In genomic region chr13:64128858-64129615, GRCm38 (mm10) we compare ENCODE assay signal across 8 mouse cellular contexts. TPM values are rescaled to one million over a fixed set of nuclear protein-coding genes. Genes with fewer than 3 reads are reported as not detected.
DNase-seq lines count a peak whose midpoint lies in the region; ATAC-seq and TF ChIP-seq lines count a peak whose summit lies in the region.

Gene Slc35d2, minus strand, starts transcription at chr13:64129368.

- H3K36me3 ChIP-seq in intestine, embryonic 15.5 days, result 0 out of 2 replicates have a peak, but pooled peaks cover 6% of the 10 kb centered on the region
- H3K36me3 ChIP-seq in liver, postnatal 0 days (replicated peaks; ENCODE audit: insufficient read depth, low read length), result peaks cover 15% of the 10 kb centered on the region
- H3K36me3 ChIP-seq in neural tube, embryonic 11.5 days (ENCODE audit: control insufficient read depth, insufficient read depth, low read length), result no peaks in the 10 kb centered on the region

- H3K27ac ChIP-seq in intestine, embryonic 15.5 days, result peak within 1 kb of the TSS; percentile 28; the same call in 1 of the 2 replicates
- peak within 1 kb of the TSS; percentile 86 for H3K27ac ChIP-seq in liver, postnatal 0 days (ENCODE audit: low read depth)
- no peak within 1 kb of the TSS for H3K27ac ChIP-seq in neural tube, embryonic 11.5 days (ENCODE audit: low read depth, low read length)

- H3K4me1 ChIP-seq in intestine, embryonic 15.5 days (replicated peaks), result 0 out of 2 replicates have a peak, but pooled peaks cover 6% of the 10 kb centered on the region
- peaks cover 7% of the 10 kb centered on the region for H3K4me1 ChIP-seq in liver, postnatal 0 days (ENCODE audit: insufficient read depth)
- no peaks in the 10 kb centered on the region for H3K4me1 ChIP-seq in neural tube, embryonic 11.5 days (ENCODE audit: control insufficient read depth, insufficient read depth, low read length)

- ATAC-seq in common myeloid progenitor, adult 5-6 weeks (replicated peaks; ENCODE audit: low read depth, poor library complexity, severe bottlenecking), result peak; percentile 76
- peak; percentile 88 for ATAC-seq in granulocyte monocyte progenitor cell, adult 5-6 weeks (replicated peaks; ENCODE audit: poor library complexity, severe bottlenecking)
- ATAC-seq in intestine, embryonic 15.5 days, result peak; percentile 96
- peak; percentile 87 for ATAC-seq in liver, postnatal 0 days
- ATAC-seq in neural tube, embryonic 11.5 days (ENCODE audit: insufficient read depth, low FRiP score, low TSS enrichment), result peak; percentile 69

- peak within 1 kb of the TSS; percentile 74 for H3K9ac ChIP-seq in intestine, embryonic 15.5 days
- peak within 1 kb of the TSS; percentile 74 for H3K9ac ChIP-seq in liver, postnatal 0 days (replicated peaks)
- H3K9ac ChIP-seq in neural tube, embryonic 11.5 days (ENCODE audit: low read length), result peak within 1 kb of the TSS; percentile 57

- 7% methylated on average over 44 of the region's 44 CpGs for WGBS in intestine, embryonic 15.5 days
- 6% methylated on average over 44 of the region's 44 CpGs for WGBS in liver, postnatal 0 days (ENCODE audit: insufficient replicate concordance)
- 10% methylated on average over 44 of the region's 44 CpGs for WGBS in neural tube, embryonic 11.5 days

- peak; percentile 9 to 49 for DNase-seq in layer of hippocampus, postnatal 10 days (ENCODE audit: low spot score in 2 of 2)
- DNase-seq in layer of hippocampus, adult 9-10 months (ENCODE audit: low spot score), result no peak
- DNase-seq in liver, postnatal 0 days, result peak; percentile 75
- DNase-seq in neural tube, embryonic 11.5 days (ENCODE audit: low spot score), result peak; percentile 50
- DNase-seq in thymus, postnatal 0 days (ENCODE audit: low spot score), result peak; percentile 30

- TF ChIP-seq EP300 in liver, postnatal 0 days (IDR thresholded peaks at IDR 0.05; ENCODE audit: low read depth), result no peak

- peak within 1 kb of the TSS; percentile 66 for H3K4me3 ChIP-seq in intestine, embryonic 15.5 days (replicated peaks)
- H3K4me3 ChIP-seq in liver, postnatal 0 days (ENCODE audit: low read depth, low read length), result peak within 1 kb of the TSS; percentile 71
- H3K4me3 ChIP-seq in neural tube, embryonic 11.5 days (ENCODE audit: low read depth, low read length), result peak within 1 kb of the TSS; percentile 55

- TF ChIP-seq CTCF in liver, postnatal 0 days (IDR thresholded peaks at IDR 0.05; ENCODE audit: low read depth), result 0 out of 2 replicates have a peak, but pooled peaks have one; percentile 11

- peak within 1 kb of the TSS; percentile 87 for H3K4me2 ChIP-seq in intestine, embryonic 15.5 days (replicated peaks)
- peak within 1 kb of the TSS; percentile 75 for H3K4me2 ChIP-seq in liver, postnatal 0 days (ENCODE audit: low read depth, low read length)
- H3K4me2 ChIP-seq in neural tube, embryonic 11.5 days (ENCODE audit: low read depth), result peak within 1 kb of the TSS; percentile 70

- H3K9me3 ChIP-seq in intestine, embryonic 15.5 days, result no peaks in the 10 kb centered on the region
- no peaks in the 10 kb centered on the region for H3K9me3 ChIP-seq in liver, postnatal 0 days (ENCODE audit: low read length)
- no peaks in the 10 kb centered on the region for H3K9me3 ChIP-seq in neural tube, embryonic 11.5 days (ENCODE audit: control insufficient read depth, low read length)

- no peaks in the 10 kb centered on the region for H3K27me3 ChIP-seq in intestine, embryonic 15.5 days (replicated peaks)
- H3K27me3 ChIP-seq in liver, postnatal 0 days (ENCODE audit: insufficient read depth, low read length), result no peaks in the 10 kb centered on the region
- no peaks in the 10 kb centered on the region for H3K27me3 ChIP-seq in neural tube, embryonic 11.5 days (ENCODE audit: control insufficient read depth, insufficient read depth, low read length)

RNA-seq across cellular contexts. Expression of gene Slc35d2, which starts in this region (rescaled TPM):
- total RNA-seq in layer of hippocampus, postnatal 10 days (2021), result 1 to 10 TPM in 1 of 2 experiments, under 1 TPM in 1; 0.62 to 1.6 TPM
- total RNA-seq in common myeloid progenitor, adult 5-6 weeks (2017), result 4.6 and 6.5 TPM in 2 replicates
- total RNA-seq in granulocyte monocyte progenitor cell, adult 5-6 weeks (2014; fragmentation: Nextera tagmentation), result 1.6 TPM in 1 of 2 replicates, not detected in the other
- total RNA-seq in granulocyte monocyte progenitor cell, adult 5-6 weeks (2017), result 5.8 and 6.7 TPM in 2 replicates
- 4.6 and 6.7 TPM in 2 replicates for polyA plus RNA-seq in intestine, embryonic 15.5 days (2015; fragmentation: Nextera tagmentation; extraction: Ambion mirVana)
- polyA plus RNA-seq in liver, postnatal 0 days (2015; fragmentation: Nextera tagmentation; extraction: Ambion mirVana), result 11.8 TPM in 2 replicates
- 3.8 and 7.4 TPM in 2 replicates for polyA plus RNA-seq in neural tube, embryonic 11.5 days (2014; fragmentation: Nextera tagmentation; extraction: Ambion mirVana)
- 3.1 and 3.8 TPM in 2 replicates for polyA plus RNA-seq in thymus, postnatal 0 days (2015; fragmentation: Nextera tagmentation; extraction: Ambion mirVana)
